Mouse (Mus musculus): ENCODE measurements around the gene Chkb.

DNA sequence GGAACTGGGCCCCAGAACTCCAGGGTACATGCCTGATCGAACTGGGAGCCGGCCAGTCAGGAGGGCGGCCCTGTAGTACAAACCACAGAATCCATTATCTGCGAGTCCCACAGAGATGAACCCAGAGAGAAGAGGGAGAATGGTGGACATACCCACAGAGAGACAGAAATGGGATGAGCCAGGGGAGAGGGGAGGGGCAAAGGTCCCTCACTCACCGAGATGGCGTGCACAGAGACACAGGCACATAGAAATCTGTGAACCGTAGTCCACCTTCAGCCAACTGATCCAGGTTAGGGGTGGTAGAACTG lies 45.5 kb upstream of the Chkb start:
- TF ChIP-seq GATA1 (IDR thresholded peaks at IDR 0.05; ENCODE audit: borderline replicate concordance, low read length) (no peak), FLI1 (IDR thresholded peaks at IDR 0.05; ENCODE audit: low read length) (no peak)
